Mouse (Mus musculus) heart, adult 2 months (tissue): Measurements from ENCODE around the gene Slc12a8.

Experiments used
- EP300 ChIP-seq: fragments of 200-500 bp; IDR thresholded peaks from 2 replicates; pipeline ENCODE4 v1.6.1; 2011; ENCODE audit warnings: low read depth, low read length, control low read depth; ENCODE audit not compliant: insufficient read depth
- POLR2A ChIP-seq: fragments of 200-500 bp; IDR thresholded peaks from 2 replicates; pipeline ENCODE4 v1.6.1; 2011; ENCODE audit warnings: mild to moderate bottlenecking, low read depth, low read length, control low read depth; ENCODE audit not compliant: insufficient read depth

GRCm38 (mm10) chr16:33481148-33481547 is 36.0 kb upstream of the Slc12a8 start:
- TF ChIP-seq POLR2A (no peak), EP300 (no peak)
